Mouse (Mus musculus): ENCODE results near the gene Gm45062.

Gm45062 gene

DNA sequence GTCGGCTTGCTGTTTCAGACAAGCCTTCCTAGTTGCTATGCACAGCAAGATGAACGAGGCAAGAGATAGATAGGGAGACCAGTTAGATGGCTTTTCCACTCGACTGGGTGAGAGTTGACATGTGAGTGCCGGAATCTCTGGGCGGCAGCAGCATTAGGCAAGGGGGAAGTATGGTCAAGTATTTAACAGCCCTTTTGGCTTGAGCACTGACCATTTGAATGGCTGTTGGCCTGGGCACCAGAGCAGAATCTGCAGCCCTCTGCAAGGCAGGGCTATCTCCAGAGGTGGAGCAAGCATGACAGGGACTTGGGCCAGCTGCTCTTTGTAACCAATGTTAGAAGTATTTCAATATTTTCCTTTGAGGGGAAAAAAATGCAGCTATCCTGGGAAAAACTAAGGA is 213.7 kb downstream of the Gm45062 start:
- DNase-seq (ENCODE audit: extremely low read depth, low read depth, low spot score), result no peak

GRCm38 (mm10) chr6:8473498-8473897 is 214.2 kb downstream of the Gm45062 start:
- no peak for DNase-seq (ENCODE audit: extremely low read depth, low read depth, low spot score)

- DNase-seq (ENCODE audit: extremely low read depth, low read depth, low spot score), result no peak
These were observed 215.1 kb downstream of the Gm45062 start for GRCm38 (mm10) chr6:8474316-8474715.

- no peak for DNase-seq (ENCODE audit: extremely low read depth, low read depth, low spot score)
These were observed 215.6 kb downstream of the Gm45062 start for GRCm38 (mm10) chr6:8474820-8475219.

DNA sequence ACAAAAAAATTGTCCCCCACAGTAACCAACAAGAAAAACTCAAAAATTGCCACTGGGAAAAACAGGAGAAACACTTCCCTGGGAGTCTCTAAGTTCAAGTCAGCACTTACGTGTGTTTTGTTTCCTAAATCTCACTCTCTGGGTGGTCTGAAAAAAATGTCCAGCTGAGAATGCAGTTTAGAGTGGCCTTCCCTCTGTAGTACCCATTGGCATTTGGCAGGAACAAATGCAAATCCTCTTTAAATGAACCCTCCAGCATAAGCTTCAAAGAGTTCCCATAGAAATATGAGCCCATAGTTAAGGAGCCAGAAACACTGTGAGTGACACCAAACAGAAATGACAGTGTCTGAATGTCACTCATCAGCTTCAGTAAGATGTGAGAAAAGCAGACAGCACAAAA is 219.9 kb downstream of the Gm45062 start:
- no peak for DNase-seq (ENCODE audit: extremely low read depth, low read depth, low spot score)

- DNase-seq (ENCODE audit: extremely low read depth, low read depth, low spot score), result no peak
These were observed 225.4 kb downstream of the Gm45062 start for GRCm38 (mm10) chr6:8484437-8485275.

DNA sequence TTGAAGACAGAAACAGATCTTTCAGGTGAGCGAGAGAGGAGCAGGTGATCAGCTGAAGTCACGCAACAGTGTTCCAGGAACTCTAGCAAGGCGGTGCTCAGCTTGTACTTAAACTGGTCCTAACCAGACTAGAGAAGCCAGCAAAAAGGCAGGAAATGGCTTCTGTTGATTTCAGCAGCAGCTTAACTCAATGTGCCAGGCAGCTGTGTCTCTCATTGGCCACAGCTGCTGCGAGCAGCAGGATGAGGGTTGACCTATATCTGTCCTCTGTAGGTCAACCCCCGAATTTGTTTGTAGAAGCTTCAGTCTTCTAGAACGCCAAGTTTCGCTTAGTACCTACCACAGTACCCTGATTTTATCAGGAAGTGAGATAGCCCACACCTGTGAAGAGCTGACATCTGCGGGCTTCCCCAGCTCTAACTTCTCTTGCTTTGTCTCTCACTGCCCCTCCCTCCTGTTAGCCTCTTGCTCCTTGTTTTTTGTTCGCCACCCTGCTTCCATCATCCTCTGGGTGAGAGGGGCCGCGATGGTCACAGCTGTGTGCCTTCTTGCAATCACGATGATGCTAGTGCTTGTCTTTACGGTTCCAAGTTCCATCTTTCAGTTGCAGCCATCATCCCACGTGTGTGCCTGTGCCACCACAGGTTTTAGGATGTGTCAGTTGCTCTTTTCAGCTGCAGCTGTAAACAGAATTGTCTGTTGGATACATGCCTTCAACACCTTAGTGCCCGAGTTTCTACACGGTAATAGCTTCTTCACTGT is 226.3 kb downstream of the Gm45062 start:
- DNase-seq (ENCODE audit: extremely low read depth, low read depth, low spot score), result no peak

GRCm38 (mm10) chr6:8486391-8487043 is 227.3 kb downstream of the Gm45062 start:
- no peak for DNase-seq (ENCODE audit: extremely low read depth, low read depth, low spot score)

- DNase-seq (ENCODE audit: extremely low read depth, low read depth, low spot score), result no peak
These were observed 228.0 kb downstream of the Gm45062 start for GRCm38 (mm10) chr6:8487044-8487853.

GRCm38 (mm10) chr6:8488249-8488648 is 229.0 kb downstream of the Gm45062 start:
- DNase-seq (ENCODE audit: extremely low read depth, low read depth, low spot score), result no peak

- no peak for DNase-seq (ENCODE audit: extremely low read depth, low read depth, low spot score)
These were observed 230.0 kb downstream of the Gm45062 start for GRCm38 (mm10) chr6:8489266-8489665.

- DNase-seq (ENCODE audit: extremely low read depth, low read depth, low spot score), result no peak
These were observed 230.8 kb downstream of the Gm45062 start for GRCm38 (mm10) chr6:8489938-8490585.

GRCm38 (mm10) chr6:8492248-8492647 is 233.0 kb downstream of the Gm45062 start:
- DNase-seq (ENCODE audit: extremely low read depth, low read depth, low spot score), result no peak

GRCm38 (mm10) chr6:8495109-8495826 is 236.0 kb downstream of the Gm45062 start:
- no peak for DNase-seq (ENCODE audit: extremely low read depth, low read depth, low spot score)

DNA sequence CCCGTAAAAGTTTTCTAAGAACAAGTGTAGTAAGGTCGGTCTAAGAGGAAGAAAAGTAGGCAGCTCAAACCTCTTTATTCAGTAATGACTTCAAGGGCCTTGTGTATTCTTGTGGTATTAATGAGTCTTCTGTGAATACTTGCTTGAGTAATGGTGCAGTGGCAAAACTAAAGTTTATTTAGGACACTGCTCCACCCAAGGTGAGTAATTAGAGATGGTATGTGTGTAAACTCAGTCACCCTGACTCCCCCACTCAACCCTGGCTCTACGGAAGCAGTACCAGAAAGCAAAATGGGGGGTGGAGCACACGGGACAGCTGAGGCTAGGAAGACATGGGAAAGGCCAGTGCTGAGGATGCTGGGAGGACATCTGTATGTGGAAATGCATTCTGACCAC is 236.6 kb downstream of the Gm45062 start:
- no peak for DNase-seq (ENCODE audit: extremely low read depth, low read depth, low spot score)

- no peak for DNase-seq (ENCODE audit: extremely low read depth, low read depth, low spot score)
These were observed 238.1 kb downstream of the Gm45062 start for GRCm38 (mm10) chr6:8497234-8497867.

- no peak for DNase-seq (ENCODE audit: extremely low read depth, low read depth, low spot score)
These were observed 238.6 kb downstream of the Gm45062 start for GRCm38 (mm10) chr6:8497868-8498257.

DNA sequence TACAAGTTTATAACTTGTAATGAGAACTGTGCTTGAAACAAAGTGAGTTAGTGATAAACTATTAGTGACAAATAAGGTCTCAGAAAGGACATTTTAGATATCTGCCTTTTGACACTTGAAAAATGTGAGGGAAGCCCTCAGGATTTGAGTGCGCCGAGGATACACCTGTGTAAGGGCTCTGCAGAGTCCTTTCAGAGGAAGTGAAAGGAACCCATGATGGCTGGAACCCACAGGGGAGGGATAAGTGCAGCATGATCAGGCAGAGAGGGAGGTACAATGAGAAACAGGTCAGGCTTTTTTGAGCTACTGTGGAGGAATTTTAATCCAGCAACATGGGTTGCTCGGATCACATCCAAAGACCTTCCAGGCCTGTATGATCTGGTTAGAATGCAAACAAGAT is 239.7 kb downstream of the Gm45062 start:
- DNase-seq (ENCODE audit: extremely low read depth, low read depth, low spot score), result no peak

- DNase-seq (ENCODE audit: extremely low read depth, low read depth, low spot score), result no peak
These were observed 244.7 kb downstream of the Gm45062 start for GRCm38 (mm10) chr6:8503953-8504352.

Data from fat pad, adult 2 months (tissue).